Mouse (Mus musculus) olfactory bulb, adult 2 months (tissue): ENCODE data around the gene Med16.

Experiments
- CTCF ChIP-seq: fragments of 200-500 bp; IDR thresholded peaks from 2 replicates; pipeline ENCODE4 v1.5.1; 2012; ENCODE audit warnings: low read depth, mild to moderate bottlenecking, low read length, moderate library complexity; ENCODE audit not compliant: insufficient read depth
- POLR2A ChIP-seq: fragments of 200-500 bp; IDR thresholded peaks from 2 replicates; pipeline ENCODE4 v1.6.1; 2012; ENCODE audit warnings: mild to moderate bottlenecking, low read depth, low read length, moderate library complexity; ENCODE audit not compliant: insufficient read depth

DNA sequence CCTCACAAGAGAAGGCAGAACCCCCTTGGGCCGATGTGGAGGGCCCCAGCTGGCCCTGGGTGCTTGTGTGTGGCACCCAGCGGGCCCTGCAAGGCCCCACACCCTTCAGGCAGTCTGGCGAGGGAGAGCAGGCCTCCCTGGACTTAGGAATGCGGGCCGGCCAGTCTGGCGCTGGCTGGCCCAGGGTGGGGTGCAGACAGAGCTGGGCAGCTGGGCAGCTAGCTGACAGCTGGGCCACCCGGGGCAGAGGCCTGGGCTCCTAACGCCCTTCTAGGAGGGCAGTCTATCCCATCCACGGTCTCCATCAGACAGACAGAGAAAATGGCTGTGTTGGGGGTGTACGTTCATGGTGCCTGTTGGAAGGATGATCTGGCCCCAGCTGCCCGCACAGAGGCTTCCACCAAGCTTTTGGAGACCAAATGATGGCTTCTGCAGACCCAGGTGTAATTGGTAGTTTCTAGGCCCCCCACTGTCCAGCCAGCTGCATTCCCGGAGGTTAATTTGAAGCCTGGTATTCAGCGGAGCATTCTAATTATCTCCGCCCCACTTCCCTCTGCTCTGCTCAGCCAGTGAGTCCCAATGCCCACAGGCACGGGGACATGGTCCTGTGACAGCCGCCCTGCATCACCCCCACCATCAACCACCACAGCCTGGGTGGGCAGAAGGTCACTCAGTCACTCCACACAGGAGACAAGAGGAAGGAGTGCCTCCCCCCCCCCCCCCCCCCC is 36.9 kb upstream of the Med16 start:
- TF ChIP-seq CTCF: no peak
- TF ChIP-seq POLR2A: no peak
